Mouse (Mus musculus) cortical plate, adult 2 months (tissue): ENCODE measurements around the gene Sertad3.

ENCODE experiments used
- CTCF ChIP-seq: fragments of 200-500 bp; IDR thresholded peaks from 2 replicates; pipeline ENCODE4 v1.5.1; 2011; ENCODE audit warnings: mild to moderate bottlenecking, control low read depth, low read length; ENCODE audit not compliant: insufficient read depth; ENCODE audit errors: extremely low read depth
- POLR2A ChIP-seq: fragments of 200-500 bp; IDR thresholded peaks from 2 replicates; pipeline ENCODE4 v1.6.1; 2011; ENCODE audit warnings: mild to moderate bottlenecking, low read length, control low read depth; ENCODE audit not compliant: insufficient read depth; ENCODE audit errors: extremely low read depth

- TF ChIP-seq CTCF = no peak
- TF ChIP-seq POLR2A = no peak
Observed at GRCm38 (mm10) chr7:27451359-27451758, 22.2 kb upstream of the Sertad3 start.
